Mouse (Mus musculus): Measurements from ENCODE around the gene Pramef20. TPM values are rescaled to one million over a fixed set of nuclear protein-coding genes. Genes with fewer than 3 reads are reported as not detected.

The Pramef20 gene
- polyA plus RNA-seq, 1 experiment = not detected

Other genes with a start within 250 kb of the Pramef20 start
- gene Oog3, start 215.3 kb downstream of the Pramef20 start, polyA plus RNA-seq (2011; ENCODE audit: insufficient read depth, insufficient read length, low replicate concordance, missing spikeins) = not detected in 2 replicates
- not detected in 2 replicates for gene Oog2, start 187.2 kb downstream of the Pramef20 start, polyA plus RNA-seq (2011; ENCODE audit: insufficient read depth, insufficient read length, low replicate concordance, missing spikeins)
- gene C87977, start 164.6 kb downstream of the Pramef20 start, polyA plus RNA-seq (2011; ENCODE audit: insufficient read depth, insufficient read length, low replicate concordance, missing spikeins) = not detected in 2 replicates
- gene Pramel5, start 97.4 kb downstream of the Pramef20 start, polyA plus RNA-seq (2011; ENCODE audit: insufficient read depth, insufficient read length, low replicate concordance, missing spikeins) = not detected in 2 replicates
- gene Gm13128, start 47.7 kb downstream of the Pramef20 start, polyA plus RNA-seq (2011; ENCODE audit: insufficient read depth, insufficient read length, low replicate concordance, missing spikeins) = not detected in 2 replicates
- gene Gm13119, start 20.0 kb downstream of the Pramef20 start, polyA plus RNA-seq (2011; ENCODE audit: insufficient read depth, insufficient read length, low replicate concordance, missing spikeins) = not detected in 2 replicates
- 2.0 TPM in 1 of 2 replicates, not detected in the other for gene Pramef12, start 30.5 kb upstream of the Pramef20 start, polyA plus RNA-seq (2011; ENCODE audit: insufficient read depth, insufficient read length, low replicate concordance, missing spikeins)
- not detected in 2 replicates for gene 1700012P22Rik, start 60.8 kb upstream of the Pramef20 start, polyA plus RNA-seq (2011; ENCODE audit: insufficient read depth, insufficient read length, low replicate concordance, missing spikeins)
- not detected in 2 replicates for gene Gm9944, start 75.4 kb upstream of the Pramef20 start, polyA plus RNA-seq (2011; ENCODE audit: insufficient read depth, insufficient read length, low replicate concordance, missing spikeins)
- not detected in 2 replicates for gene Aadacl3, start 85.8 kb upstream of the Pramef20 start, polyA plus RNA-seq (2011; ENCODE audit: insufficient read depth, insufficient read length, low replicate concordance, missing spikeins)
- gene 9430007A20Rik, start 141.9 kb upstream of the Pramef20 start, polyA plus RNA-seq (2011; ENCODE audit: insufficient read depth, insufficient read length, low replicate concordance, missing spikeins) = not detected in 2 replicates
- not detected in 2 replicates for gene Gm13124, start 187.2 kb upstream of the Pramef20 start, polyA plus RNA-seq (2011; ENCODE audit: insufficient read depth, insufficient read length, low replicate concordance, missing spikeins)
- gene Aadacl4, start 235.8 kb upstream of the Pramef20 start, polyA plus RNA-seq (2011; ENCODE audit: insufficient read depth, insufficient read length, low replicate concordance, missing spikeins) = not detected in 2 replicates

All from bone marrow, adult 2 months (tissue).